Mouse (Mus musculus): ENCODE results near the gene Dis3l2.

GRCm38 (mm10) chr1:87086964-87087363 lies 383.4 kb downstream of the Dis3l2 start:
- no peak for TF ChIP-seq SMC3 (IDR thresholded peaks at IDR 0.05; ENCODE audit: low read depth, low read length)
- no peak for TF ChIP-seq TCF12 (IDR thresholded peaks at IDR 0.05; ENCODE audit: low read depth, low read length)
- TF ChIP-seq HCFC1 (IDR thresholded peaks at IDR 0.05; ENCODE audit: low read depth, low read length), result no peak
- TF ChIP-seq POLR2A (IDR thresholded peaks at IDR 0.05; ENCODE audit: low read depth, low read length), result no peak
- no peak for TF ChIP-seq JUND (conservative IDR thresholded peaks at IDR 0.05; ENCODE audit: low read depth, low read length)
- no peak for TF ChIP-seq CHD2 (IDR thresholded peaks at IDR 0.05; ENCODE audit: low read length)
- TF ChIP-seq EP300 (IDR thresholded peaks at IDR 0.05; ENCODE audit: low read length), result no peak
- TF ChIP-seq CTCF (conservative IDR thresholded peaks at IDR 0.05 in 1 of 2, IDR thresholded peaks at IDR 0.05 in 1 of 2; ENCODE audit: low read depth in 2 of 2, low read length in 2 of 2), result peak in 1 of 2 experiments; percentile 23; a peak in 1 of 4 replicates
- TF ChIP-seq UBTF (IDR thresholded peaks at IDR 0.05; ENCODE audit: low read depth, low read length), result no peak
- no peak for TF ChIP-seq RAD21 (IDR thresholded peaks at IDR 0.05; ENCODE audit: low read depth, low read length)
- no peak for TF ChIP-seq MYC (IDR thresholded peaks at IDR 0.05; ENCODE audit: low read depth, low read length)
- TF ChIP-seq MAFK (IDR thresholded peaks at IDR 0.05; ENCODE audit: insufficient replicate concordance, low read length), result no peak
- no peak for TF ChIP-seq TBP (conservative IDR thresholded peaks at IDR 0.05; ENCODE audit: low read depth, low read length)
- no peak for TF ChIP-seq ZNF384 (IDR thresholded peaks at IDR 0.05; ENCODE audit: low read depth, low read length)

All from CH12.LX (cell line).